Mouse (Mus musculus): ENCODE measurements around the gene Cfd. TPM values are rescaled to one million over a fixed set of nuclear protein-coding genes. Genes with fewer than 3 reads are reported as not detected.

Cfd gene
- not detected in 2 replicates for polyA plus RNA-seq (2011; ENCODE audit: insufficient read depth, insufficient read length, low read depth, missing spikeins)

DNA sequence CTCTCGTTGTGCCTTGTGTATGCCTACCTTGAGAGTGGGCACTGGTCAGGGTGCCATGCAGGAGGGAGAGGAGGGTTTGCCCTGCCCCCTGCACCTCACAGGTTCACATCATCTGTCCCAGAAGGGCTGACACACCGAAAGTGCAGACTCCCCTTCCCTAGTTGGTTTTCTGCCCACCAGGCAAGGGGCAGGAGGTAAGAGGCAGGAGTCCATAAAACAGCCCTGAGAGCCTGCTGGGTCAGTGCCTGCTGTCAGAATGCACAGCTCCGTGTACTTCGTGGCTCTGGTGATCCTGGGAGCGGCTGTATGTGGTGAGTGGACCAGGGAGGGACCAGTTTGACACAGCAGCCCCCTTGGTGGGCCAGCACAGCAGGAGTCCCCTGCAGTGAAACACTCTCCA is at the start of gene Cfd:
TSS of gene Cfd (plus strand) at position 184 of the 400 bp plus-strand sequence.
- Histone ChIP-seq H3K27me3 (ENCODE audit: control insufficient read depth, insufficient read depth, low read length, poor library complexity, severe bottlenecking) (no peaks in the 10 kb centered on the region), H3K27ac (ENCODE audit: insufficient read depth, low read length) (no peak within 1 kb of the TSS), H3K9ac (ENCODE audit: low read depth, poor library complexity, severe bottlenecking) (no peak within 1 kb of the TSS), H3K36me3 (ENCODE audit: control insufficient read depth, insufficient read depth, low read length, poor library complexity, severe bottlenecking) (no peaks in the 10 kb centered on the region), H3K4me3 (ENCODE audit: low read depth, low read length) (no peak within 1 kb of the TSS), H3K9me3 (replicated peaks; ENCODE audit: control insufficient read depth, insufficient read depth, low read length, poor library complexity, severe bottlenecking) (no peaks in the 10 kb centered on the region), H3K4me1 (ENCODE audit: control insufficient read depth, insufficient read depth, low read length) (no peaks in the 10 kb centered on the region)
- no peak for TF ChIP-seq POLR2A (IDR thresholded peaks at IDR 0.05; ENCODE audit: insufficient read depth, low read length)
- TF ChIP-seq CTCF (IDR thresholded peaks at IDR 0.05; ENCODE audit: low read depth, low read length), result no peak
- TF ChIP-seq EP300 (IDR thresholded peaks at IDR 0.05; ENCODE audit: insufficient read depth, low read depth, low read length), result no peak

DNA sequence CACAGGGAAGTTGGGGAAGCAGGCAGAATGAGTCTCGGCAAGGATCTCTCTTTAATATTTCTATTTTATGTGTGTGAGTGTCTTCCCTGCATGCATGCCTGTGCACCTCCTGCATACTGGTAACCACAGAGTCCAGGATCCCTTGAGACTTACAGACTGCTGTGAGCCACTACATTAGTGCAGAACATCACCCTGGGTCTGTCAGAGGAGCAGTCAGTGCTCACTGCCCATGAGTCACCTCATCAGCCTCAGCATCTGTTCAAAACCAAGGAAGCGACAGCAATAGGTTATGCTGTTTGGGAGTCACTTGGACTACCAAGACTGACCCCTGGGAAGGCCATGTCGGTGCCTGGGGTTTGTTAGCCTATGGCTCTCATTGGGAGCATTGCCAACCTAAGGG is 48.3 kb upstream of the Cfd start:
- Histone ChIP-seq H3K4me1 (ENCODE audit: control insufficient read depth, insufficient read depth, low read length) (peaks cover 6% of the 10 kb centered on the region), H3K9me3 (replicated peaks; ENCODE audit: control insufficient read depth, insufficient read depth, low read length, poor library complexity, severe bottlenecking) (no peaks in the 10 kb centered on the region), H3K27ac (ENCODE audit: insufficient read depth, low read length) (no peak overlapping the region), H3K4me3 (ENCODE audit: low read depth, low read length) (no peak overlapping the region), H3K9ac (ENCODE audit: low read depth, poor library complexity, severe bottlenecking) (no peak overlapping the region), H3K27me3 (ENCODE audit: control insufficient read depth, insufficient read depth, low read length, poor library complexity, severe bottlenecking) (no peaks in the 10 kb centered on the region), H3K36me3 (ENCODE audit: control insufficient read depth, insufficient read depth, low read length, poor library complexity, severe bottlenecking) (no peaks in the 10 kb centered on the region)
- no peak for TF ChIP-seq EP300 (IDR thresholded peaks at IDR 0.05; ENCODE audit: insufficient read depth, low read depth, low read length)
- TF ChIP-seq POLR2A (IDR thresholded peaks at IDR 0.05; ENCODE audit: insufficient read depth, low read length), result no peak
- TF ChIP-seq CTCF (IDR thresholded peaks at IDR 0.05; ENCODE audit: low read depth, low read length), result no peak

GRCm38 (mm10) chr10:79843476-79843875 is 47.2 kb upstream of the Cfd start:
- Histone ChIP-seq H3K36me3 (ENCODE audit: control insufficient read depth, insufficient read depth, low read length, poor library complexity, severe bottlenecking) (no peaks in the 10 kb centered on the region), H3K27ac (ENCODE audit: insufficient read depth, low read length) (no peak overlapping the region), H3K27me3 (ENCODE audit: control insufficient read depth, insufficient read depth, low read length, poor library complexity, severe bottlenecking) (no peaks in the 10 kb centered on the region), H3K4me3 (ENCODE audit: low read depth, low read length) (no peak overlapping the region), H3K4me1 (ENCODE audit: control insufficient read depth, insufficient read depth, low read length) (peaks cover 6% of the 10 kb centered on the region), H3K9me3 (replicated peaks; ENCODE audit: control insufficient read depth, insufficient read depth, low read length, poor library complexity, severe bottlenecking) (no peaks in the 10 kb centered on the region), H3K9ac (ENCODE audit: low read depth, poor library complexity, severe bottlenecking) (no peak overlapping the region)
- TF ChIP-seq EP300 (IDR thresholded peaks at IDR 0.05; ENCODE audit: insufficient read depth, low read depth, low read length) (no peak), CTCF (IDR thresholded peaks at IDR 0.05; ENCODE audit: low read depth, low read length) (no peak), POLR2A (IDR thresholded peaks at IDR 0.05; ENCODE audit: insufficient read depth, low read length) (no peak)

DNA sequence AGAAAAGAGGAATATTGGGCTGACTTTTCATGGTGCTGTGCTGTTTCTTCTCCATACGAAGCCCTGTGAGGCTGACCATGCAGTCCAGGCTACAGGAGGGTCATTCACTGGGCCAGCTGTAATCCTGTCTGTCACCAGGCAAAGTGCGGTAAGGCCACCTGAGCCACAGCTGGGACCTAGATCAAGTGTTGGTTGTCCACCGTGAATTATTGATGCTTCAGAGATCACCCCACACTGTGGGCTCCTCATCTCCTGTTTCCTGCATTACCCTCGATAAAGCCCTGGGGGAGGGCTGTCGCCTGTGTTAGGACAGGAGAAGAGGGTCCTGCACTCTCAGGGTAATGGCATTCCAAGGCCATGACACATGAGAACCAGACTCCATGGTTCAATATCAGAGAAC is 44.1 kb upstream of the Cfd start:
- no peak for TF ChIP-seq POLR2A (IDR thresholded peaks at IDR 0.05; ENCODE audit: insufficient read depth, low read length)
- no peak for TF ChIP-seq CTCF (IDR thresholded peaks at IDR 0.05; ENCODE audit: low read depth, low read length)
- TF ChIP-seq EP300 (IDR thresholded peaks at IDR 0.05; ENCODE audit: insufficient read depth, low read depth, low read length), result no peak
- H3K9me3 ChIP-seq (replicated peaks; ENCODE audit: control insufficient read depth, insufficient read depth, low read length, poor library complexity, severe bottlenecking), result no peaks in the 10 kb centered on the region
- no peaks in the 10 kb centered on the region for H3K36me3 ChIP-seq (ENCODE audit: control insufficient read depth, insufficient read depth, low read length, poor library complexity, severe bottlenecking)
- H3K27ac ChIP-seq (ENCODE audit: insufficient read depth, low read length), result no peak overlapping the region
- H3K9ac ChIP-seq (ENCODE audit: low read depth, poor library complexity, severe bottlenecking), result no peak overlapping the region
- peaks cover 14% of the 10 kb centered on the region for H3K4me1 ChIP-seq (ENCODE audit: control insufficient read depth, insufficient read depth, low read length)
- no peak overlapping the region for H3K4me3 ChIP-seq (ENCODE audit: low read depth, low read length)
- no peaks in the 10 kb centered on the region for H3K27me3 ChIP-seq (ENCODE audit: control insufficient read depth, insufficient read depth, low read length, poor library complexity, severe bottlenecking)

DNA sequence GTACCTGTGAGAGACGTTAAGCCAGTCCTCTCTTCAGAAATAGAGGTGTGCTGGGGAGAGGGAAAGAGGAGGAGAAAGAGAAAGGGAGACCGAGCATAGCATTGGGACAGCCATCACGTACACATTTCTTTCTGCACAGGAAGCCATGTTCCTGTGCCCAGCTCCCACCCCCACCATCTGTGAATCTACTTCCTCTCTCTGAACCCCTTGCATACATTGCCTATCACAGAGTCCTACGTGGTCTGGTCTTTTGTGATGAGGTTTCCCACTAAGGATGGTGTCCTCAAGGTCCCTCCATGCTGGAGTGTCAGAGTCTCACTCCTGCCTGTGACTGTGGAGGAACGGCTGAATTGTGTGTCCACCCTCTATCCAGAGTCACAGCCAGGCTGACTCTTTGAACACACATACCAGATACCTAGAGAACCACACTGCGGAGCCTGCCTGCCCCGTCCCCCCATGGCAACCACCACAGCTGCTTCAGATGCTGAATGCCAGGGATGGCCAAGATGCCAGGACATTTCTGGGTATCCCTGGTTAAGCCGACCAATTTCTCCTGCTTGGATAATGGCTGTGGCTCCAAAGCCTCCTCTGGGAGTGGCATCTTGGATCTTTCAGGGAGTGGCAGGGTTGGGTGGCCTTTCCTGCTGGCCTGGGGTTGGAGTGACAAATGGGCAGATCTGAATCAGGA is 40.6 kb upstream of the Cfd start:
- peaks cover 7% of the 10 kb centered on the region for H3K4me1 ChIP-seq (ENCODE audit: control insufficient read depth, insufficient read depth, low read length)
- H3K27ac ChIP-seq (ENCODE audit: insufficient read depth, low read length), result no peak overlapping the region
- no peaks in the 10 kb centered on the region for H3K9me3 ChIP-seq (replicated peaks; ENCODE audit: control insufficient read depth, insufficient read depth, low read length, poor library complexity, severe bottlenecking)
- H3K4me3 ChIP-seq (ENCODE audit: low read depth, low read length), result no peak overlapping the region
- no peaks in the 10 kb centered on the region for H3K27me3 ChIP-seq (ENCODE audit: control insufficient read depth, insufficient read depth, low read length, poor library complexity, severe bottlenecking)
- H3K9ac ChIP-seq (ENCODE audit: low read depth, poor library complexity, severe bottlenecking), result no peak overlapping the region
- TF ChIP-seq POLR2A (IDR thresholded peaks at IDR 0.05; ENCODE audit: insufficient read depth, low read length) (no peak), CTCF (IDR thresholded peaks at IDR 0.05; ENCODE audit: low read depth, low read length) (no peak)
- H3K36me3 ChIP-seq (ENCODE audit: control insufficient read depth, insufficient read depth, low read length, poor library complexity, severe bottlenecking), result no peaks in the 10 kb centered on the region

GRCm38 (mm10) chr10:79851653-79852052 is 39.0 kb upstream of the Cfd start:
- Histone ChIP-seq H3K4me1 (ENCODE audit: control insufficient read depth, insufficient read depth, low read length) (peaks cover 7% of the 10 kb centered on the region), H3K27me3 (ENCODE audit: control insufficient read depth, insufficient read depth, low read length, poor library complexity, severe bottlenecking) (no peaks in the 10 kb centered on the region), H3K9ac (ENCODE audit: low read depth, poor library complexity, severe bottlenecking) (peak overlapping the region; percentile 70), H3K9me3 (replicated peaks; ENCODE audit: control insufficient read depth, insufficient read depth, low read length, poor library complexity, severe bottlenecking) (no peaks in the 10 kb centered on the region), H3K4me3 (ENCODE audit: low read depth, low read length) (peak overlapping the region; percentile 76), H3K36me3 (ENCODE audit: control insufficient read depth, insufficient read depth, low read length, poor library complexity, severe bottlenecking) (peaks cover 4% of the 10 kb centered on the region), H3K27ac (ENCODE audit: insufficient read depth, low read length) (peak overlapping the region; percentile 90)
- TF ChIP-seq EP300 (IDR thresholded peaks at IDR 0.05; ENCODE audit: insufficient read depth, low read depth, low read length) (no peak), CTCF (IDR thresholded peaks at IDR 0.05; ENCODE audit: low read depth, low read length) (no peak), POLR2A (IDR thresholded peaks at IDR 0.05; ENCODE audit: insufficient read depth, low read length) (no peak)
